Mouse (Mus musculus) c-Kit-negative CD71-positive TER-119-positive erythroid progenitor cells, embryonic 14.5 days (primary cell): ENCODE measurements around the gene H1foo.

Source experiments
- DNase-seq: peaks from one replicate; pipeline ENCODE4 v3.0.0-alpha.2; 2013; ENCODE audit warnings: low read depth, low spot score

Gene H1foo

DNA sequence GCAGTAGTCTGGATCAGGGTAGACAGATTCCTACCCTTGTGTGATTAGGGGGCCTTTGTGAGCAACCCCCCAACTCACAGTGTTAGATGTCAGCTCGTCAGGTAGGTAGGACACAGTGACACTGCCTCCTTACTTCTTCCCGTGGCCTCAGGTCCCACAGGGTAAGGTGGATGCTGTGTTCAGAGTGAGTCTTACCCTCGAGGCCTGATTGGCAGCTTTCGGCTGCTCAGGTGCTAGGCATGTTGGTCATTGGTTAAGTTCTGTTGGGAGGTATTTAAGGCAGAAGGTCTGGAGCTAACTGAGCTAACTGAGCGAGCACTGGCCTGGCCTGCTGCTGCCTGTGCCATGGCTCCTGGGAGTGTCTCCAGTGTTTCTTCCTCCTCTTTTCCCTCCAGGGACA, at the start of gene H1foo:
H1foo (plus strand) TSS at position 301 of the 400 bp plus-strand sequence.
- no peak for DNase-seq

DNA sequence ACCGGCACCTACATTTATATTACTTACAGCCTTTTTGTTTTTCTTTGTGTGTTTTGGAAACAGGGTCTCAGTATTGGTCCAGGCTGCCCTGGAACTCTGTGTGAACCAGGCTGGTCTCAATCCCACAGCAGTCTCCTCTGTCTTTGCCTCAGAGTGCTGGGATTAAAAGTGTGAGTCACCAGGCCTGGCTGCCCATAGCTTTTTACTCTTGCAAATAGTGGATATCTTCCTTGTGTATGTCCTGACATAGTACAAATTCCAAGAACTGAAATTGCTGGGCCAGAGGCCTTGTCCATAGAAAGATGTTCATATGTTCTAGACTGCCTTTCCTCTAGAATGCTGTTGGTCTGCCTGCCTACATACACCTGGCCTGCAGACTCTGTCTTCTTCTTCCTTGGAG, 48.4 kb upstream of the H1foo start:
- DNase-seq = no peak

DNA sequence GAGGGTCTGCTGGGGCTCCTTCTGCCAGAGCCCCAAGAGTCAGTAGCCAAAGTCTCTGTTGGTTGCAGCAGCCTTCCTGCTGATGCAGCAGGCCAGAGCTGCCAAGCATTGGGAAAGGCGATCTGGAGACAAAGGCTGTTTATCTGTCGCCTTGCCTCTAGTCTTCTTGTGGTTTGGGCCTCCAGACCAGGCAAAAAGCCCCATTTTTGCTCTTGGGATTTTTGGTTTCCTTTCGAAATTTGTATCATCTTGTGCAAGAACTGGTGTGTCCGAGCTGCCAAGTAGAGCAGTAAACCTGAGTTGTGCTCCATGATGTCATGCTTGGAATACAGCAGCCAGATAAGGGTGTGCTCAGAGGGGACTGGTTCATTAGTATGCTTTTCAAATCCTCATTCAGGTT, 47.6 kb upstream of the H1foo start:
- no peak for DNase-seq

DNA sequence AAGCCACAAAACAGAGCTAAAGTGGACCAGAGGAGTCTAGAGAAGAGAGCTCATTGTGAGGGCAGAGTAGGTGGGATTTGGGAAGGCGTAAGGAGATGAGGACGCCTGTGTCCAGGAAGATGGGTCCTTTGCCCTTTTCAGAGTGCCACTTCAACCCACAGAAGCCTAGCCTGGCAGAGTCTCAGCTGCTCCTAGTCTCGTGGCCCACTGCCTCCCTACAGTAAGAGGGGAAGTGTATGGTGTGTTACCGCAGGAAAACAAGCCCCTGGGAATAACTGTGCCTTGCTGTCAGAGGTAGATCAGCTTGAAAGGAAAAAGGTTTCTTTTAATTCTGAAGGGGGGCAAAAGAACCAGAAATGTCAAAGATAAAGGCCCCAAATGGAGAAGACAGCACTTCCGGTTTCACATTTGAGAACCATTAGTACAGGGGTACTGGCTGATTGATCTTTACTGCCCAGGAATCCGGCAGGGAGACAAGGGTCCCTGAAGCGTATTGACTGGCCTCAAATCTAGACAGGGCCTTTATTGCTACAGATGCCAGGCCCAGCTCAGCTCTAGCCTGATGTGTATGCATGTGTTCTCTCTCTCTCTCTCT, 46.7 kb upstream of the H1foo start:
- no peak for DNase-seq

DNA sequence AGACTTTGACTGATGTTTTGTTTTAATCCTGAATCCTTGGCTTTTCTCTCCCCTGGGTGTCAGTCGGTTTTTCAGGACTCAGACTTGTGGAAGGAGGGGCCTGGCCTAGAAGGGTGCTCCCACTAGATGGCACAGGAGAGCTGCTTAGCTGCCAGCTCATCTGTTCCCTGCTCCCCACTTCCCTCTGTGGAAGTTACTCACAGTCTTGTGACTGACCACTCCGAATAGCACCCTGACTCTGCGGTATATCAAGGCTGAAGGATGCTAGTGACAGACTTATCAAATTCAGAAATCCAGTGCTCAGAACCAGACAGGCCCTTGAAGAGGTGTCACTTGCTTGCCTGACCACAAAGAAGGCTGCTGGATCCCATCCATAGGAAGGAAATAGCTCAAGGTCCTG, 43.7 kb upstream of the H1foo start:
- no peak for DNase-seq

DNA sequence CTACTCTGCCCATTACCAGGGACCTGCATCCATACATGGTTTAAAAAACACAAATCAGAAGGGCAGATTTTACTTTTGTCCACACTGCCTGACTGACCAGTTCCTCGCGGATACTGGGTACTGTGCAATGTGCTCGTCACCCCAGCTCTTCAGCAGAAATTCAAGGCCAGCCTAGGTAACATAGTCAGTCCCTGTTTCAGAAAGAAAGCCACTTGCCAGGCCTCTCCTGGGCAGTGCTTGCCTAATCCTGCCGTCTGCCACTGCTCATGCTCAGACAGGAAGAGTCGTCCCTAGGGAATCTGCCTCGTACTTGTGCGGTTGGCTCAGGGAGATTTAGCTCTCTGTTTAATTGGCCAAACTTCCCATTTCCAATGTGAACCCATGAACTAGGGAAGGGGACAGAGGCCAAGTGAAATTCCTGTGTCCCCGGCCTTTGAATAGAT, 43.2 kb upstream of the H1foo start:
- no peak for DNase-seq

DNA sequence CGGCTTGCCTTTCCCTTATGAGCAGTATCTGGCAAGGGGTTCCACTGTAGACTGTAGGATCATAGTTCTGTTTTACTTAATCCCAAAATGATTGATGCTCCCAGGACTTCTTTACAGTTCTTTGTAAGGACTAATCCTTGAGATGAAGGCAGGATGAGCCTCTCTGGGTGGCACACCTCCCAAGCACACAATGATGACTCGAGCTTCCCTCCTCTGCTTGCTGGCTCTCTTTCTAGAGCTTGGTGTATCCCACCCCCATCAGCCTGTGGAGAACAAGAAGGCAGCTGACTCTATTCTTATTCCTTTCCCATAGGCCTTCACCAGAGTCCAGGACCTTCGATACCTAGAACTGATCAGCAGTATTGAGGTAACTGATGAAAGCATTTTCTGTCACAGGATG, 42.2 kb upstream of the H1foo start:
- no peak for DNase-seq

DNA sequence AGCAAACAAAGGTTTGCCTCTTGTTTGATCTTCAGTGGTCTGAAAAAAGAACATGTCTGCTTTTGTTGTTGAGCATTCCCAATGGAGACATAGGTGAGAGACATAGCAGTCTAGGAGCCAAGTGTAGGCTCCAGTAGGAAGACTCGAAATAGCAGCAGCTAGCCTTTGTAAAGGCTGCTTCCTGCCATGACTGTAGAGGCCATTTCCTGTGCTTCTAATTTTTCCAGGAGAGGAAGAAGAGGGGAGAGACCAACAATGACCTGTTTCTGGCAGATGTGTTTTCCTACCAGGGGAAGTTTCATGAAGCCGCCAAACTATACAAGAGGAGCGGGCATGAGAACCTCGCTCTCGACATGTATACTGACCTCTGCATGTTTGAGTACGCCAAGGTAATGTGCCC, 39.2 kb upstream of the H1foo start:
- DNase-seq = no peak

DNA sequence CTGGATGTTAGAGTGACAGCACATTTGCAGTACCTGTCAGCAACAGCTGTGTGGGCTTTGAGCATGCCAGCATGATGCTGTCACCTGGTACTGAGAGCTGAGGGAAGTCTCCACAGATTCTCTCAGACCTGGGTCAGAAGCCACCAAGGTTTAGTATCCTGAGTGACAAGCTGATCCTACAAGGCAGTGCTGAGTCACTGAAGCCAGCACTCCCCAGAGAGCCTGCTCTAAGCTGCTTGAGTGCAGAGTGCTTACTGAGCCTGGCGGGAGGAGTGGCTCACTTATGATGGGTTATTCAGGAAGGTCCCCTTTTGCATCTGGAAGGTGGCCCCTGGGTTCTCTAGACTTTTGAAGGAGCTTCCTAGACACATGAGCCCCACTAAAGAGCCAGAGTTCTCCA, 38.3 kb upstream of the H1foo start:
- DNase-seq = no peak

DNA sequence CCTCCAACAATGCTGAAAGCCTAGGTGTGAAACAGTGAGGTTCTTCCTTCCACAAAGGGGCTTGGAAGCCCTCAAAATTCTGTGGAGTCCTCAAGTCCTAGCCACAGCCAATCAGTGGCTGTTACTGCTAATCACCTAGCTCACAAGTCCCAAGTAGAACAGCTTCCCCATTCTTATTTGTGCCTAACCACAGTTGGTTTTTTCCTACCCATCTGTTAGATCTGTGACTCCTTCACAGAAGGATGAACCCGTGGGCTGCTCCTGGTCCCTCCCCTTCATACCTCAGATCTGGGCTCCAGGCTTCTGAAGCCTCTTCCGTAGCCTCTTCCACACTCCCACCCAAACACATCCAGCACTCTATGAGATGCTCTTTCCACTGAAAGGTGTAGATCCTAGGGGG, 37.9 kb upstream of the H1foo start:
- no peak for DNase-seq

DNA sequence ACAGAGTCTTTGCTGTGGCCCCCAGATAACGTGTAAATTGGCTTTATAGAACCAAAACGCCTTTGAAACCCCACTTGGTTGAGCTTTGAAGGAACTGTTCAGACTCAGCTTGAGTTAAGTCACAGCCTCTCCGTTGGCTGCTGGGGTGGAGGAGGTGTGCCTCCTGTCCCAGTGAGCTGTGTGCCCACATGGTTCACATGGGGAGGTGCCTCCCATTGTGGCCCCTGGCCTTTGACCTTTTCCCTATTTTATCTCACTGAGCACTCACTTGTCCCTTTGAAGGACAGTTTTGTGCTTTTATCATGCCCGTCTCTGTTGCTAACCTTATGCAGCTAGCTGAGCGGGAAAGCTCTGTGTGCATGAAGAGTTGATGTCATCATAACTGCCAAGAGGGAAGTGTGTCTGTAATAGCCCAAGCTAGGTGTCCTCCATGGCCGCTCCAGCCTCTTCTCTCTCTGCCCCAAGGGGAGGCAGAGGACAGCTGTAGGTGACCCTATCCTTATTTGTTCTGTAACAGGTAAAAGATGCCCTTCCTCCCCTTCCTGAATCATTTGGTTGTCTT, 36.2 kb upstream of the H1foo start:
- no peak for DNase-seq

DNA sequence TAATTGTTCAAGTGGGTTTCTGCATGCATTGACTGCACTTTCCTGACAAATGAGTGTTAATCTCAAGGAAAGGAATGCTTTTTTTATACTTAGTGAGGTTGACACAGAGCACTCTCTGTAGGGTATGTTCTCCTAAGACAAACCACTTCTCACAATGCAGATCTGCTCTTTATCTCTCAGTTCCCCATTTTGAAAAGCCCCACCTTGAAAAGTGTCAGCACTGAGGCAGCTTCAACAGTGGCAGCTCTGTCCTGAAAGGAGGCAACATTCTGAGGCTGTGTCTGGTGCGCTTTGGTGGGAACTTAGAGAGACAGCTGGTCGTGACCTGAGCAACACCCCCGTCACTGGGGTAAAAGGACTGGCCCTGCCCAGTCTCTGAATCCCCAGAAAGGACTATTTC, 35.7 kb upstream of the H1foo start:
- DNase-seq = no peak

DNA sequence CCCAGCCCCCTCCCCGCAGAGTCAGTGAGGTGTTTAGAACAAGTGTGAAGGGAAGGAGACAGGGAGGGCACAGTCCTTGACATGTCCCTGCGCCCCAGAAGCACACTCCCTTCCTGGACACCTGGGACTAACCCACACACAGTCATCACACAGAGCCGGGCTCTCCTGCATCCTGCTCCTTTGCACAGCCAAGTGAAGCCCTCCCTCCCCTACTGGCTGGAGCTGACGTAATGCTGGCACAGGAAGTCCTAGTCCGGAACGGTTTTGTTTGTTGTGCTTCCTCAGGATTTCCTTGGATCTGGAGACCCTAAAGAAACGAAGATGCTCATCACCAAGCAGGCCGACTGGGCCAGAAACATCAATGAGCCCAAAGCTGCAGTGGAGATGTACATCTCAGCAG, 34.8 kb upstream of the H1foo start:
- DNase-seq = no peak

DNA sequence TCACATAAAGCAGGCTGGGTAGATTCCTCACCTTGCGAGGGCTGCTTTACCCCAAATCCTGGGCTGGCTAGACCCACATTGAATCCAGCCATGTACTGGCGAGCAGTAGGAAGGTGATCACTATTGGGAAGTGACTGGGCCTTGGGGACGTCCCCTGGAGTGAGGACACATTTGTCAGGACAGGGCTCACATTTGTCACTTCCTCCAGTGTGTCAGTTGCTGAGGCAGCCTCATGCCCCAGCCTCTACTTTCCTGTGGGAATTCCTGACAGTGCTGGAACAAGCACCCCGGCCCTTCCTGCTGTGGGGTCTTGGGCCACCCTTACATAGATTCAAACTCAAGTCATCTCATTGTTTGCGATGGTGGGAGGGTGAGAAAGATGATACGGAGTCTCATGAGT, 33.0 kb upstream of the H1foo start:
- DNase-seq = no peak

DNA sequence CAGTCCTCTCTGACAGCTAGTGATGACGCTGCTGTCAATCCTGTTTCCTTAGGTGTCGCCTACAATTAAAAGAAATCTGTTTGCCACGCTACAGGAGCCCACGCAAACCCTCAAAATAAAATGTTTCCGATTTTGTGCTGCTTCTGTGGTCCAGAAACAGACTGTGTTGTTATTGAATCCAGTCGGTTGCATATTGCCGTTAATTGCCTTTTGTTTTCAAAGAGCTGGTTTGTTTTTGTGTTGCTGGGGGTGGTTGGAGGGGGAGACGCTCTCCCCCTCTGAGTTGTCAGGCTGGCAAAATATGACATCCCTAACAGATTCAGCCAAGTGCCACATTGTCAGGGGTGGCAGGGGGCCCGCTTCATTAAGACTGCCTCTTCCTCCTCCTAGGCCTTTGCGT, 31.3 kb upstream of the H1foo start:
- no peak for DNase-seq

DNA sequence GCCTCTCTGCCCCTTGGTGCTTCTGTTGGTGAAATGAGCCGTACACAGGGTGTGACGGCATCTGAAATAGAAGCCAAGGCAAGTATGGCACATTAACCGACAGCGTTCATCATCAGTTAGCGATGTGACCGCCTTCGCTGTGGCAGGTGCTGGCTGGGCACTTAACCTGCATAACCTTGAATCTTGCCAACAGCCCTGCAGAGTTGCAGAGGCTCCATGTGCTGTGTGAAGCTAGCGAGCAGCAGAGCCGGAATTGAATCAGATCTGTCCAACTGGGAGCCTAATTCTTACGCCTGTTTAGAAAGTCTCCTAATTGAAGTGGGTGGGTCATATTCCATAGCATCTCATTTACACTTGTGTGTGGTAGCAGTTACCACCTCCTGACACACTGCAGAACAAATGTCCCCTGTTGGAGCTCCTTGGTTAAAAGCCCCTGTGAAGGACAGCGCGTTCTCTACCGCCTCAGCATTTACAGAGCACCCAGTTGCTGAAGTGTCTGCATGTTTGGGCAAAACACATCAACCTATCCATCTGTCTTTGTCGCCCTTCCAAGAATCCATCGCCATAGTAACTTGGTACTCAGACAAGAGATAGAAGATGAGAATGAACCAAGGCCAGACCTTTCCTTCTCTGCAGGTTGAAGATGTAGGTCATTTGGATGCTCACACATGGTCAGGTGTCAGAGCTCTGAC, 30.1 kb upstream of the H1foo start:
- no peak for DNase-seq

DNA sequence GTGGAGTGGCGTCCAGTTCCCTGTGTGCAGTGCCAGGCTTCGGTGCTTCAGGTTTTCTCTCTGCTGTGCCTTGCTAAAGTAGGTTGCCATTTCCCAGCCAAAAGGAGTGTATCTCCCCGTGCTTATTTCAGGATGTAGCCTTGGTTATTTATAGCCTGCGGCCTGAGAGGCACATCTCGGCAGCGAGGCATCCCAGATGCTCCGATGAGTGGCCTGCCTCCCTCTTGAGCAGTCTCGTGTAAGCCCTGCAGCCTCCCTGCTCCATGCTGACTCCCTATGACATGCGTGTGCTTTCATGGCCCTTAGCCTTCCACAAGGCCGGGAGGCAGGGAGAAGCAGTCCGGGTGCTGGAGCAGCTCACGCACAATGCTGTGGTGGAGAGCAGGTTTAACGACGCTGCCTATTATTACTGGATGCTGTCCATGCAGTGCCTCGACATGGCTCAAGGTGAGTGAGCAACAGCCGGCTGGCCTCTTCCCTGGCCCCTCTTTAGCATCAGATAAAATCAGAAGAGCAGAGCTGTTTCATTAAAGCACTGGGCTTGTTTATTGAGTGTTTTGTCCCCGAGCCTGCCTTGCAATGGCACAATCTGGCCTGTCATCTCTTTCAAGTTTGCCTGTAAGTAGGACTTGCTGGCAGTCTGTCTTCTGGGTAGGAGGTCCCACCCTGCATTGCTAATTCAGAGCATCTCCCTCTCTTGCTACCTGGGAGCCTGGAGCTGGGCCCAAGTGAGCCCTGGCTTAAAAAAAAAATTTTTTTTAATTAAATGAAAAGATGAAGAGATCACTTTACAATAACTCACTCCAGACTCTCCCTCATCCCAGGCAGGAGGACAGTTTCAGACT, 28.9 kb upstream of the H1foo start:
- DNase-seq = no peak

DNA sequence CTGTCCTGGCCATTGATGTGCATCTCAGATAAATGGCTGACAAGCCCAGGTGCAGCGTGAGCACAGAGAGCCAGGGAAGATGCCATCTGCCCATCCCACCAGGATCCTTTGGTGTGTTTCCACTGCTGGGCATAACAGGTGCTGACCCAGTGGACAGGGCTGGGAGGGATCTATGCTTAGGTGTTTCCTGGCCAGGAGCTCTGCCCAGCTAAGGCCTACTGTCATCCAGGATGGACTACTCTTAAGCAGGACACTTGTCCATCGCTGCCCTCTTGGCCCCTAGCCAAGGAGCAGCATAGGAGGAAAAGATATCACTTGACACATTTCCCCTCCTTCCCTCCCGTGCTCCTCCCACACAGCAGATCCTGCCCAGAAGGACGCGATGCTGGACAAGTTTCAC, 28.1 kb upstream of the H1foo start:
- no peak for DNase-seq

DNA sequence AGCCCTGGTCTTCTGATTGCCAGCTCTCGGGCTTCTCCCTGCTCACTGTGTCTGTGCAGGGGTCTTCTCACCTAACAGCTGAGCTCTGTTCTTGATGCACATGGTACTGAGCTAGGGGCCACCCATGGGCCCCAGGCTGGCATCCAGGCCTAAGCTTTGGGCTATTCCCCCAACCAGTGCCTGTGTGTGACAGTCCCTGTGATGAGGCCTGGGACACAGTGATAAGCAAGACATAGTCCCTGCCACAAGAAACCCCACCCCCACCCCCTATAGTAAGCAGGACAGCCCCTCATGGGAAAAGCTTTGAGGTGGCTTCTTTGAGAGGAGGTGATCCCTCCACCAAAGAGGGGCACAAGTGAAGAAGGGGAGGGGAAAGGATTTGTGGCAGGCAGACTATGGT, 26.1 kb upstream of the H1foo start:
- DNase-seq = no peak

DNA sequence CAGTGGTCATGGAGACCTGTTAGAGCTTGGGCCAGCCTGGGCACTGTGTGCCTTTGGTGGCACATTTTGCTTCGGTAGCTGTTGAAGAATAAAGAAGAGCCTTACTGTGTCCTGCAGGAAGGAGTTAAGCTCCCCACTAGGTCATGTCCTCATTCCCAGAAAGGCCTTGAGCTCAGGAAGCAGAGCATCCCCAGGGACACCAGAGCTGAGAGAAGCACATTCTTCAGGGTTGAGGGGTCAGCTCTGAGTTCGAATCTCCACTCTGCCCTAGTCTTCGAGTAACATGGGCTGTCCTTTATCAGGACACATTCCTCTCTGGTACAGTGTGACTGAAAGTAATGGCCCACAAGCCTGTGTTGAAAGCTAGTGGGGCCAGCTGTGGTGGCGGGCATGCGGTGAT, 24.9 kb upstream of the H1foo start:
- DNase-seq = no peak

DNA sequence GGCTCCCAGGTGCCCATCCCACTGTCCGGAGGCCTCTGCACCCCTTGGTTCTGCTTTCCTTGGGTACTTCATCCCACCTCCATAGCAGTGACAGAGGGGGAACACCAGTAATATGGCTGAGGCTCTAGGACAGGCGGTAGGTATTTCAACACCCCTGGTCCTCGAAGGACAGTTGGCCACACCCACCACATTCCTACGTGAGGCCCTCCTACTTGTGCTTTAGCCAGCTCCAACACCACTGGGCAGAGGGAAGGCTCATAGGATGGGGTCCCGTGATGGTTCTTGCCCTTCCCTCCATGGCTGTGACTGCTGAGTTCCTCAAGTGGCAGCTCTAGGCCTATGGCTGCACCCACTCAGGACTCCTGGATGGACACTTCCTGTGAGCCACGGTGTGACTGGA, 19.9 kb upstream of the H1foo start:
- DNase-seq = no peak

DNA sequence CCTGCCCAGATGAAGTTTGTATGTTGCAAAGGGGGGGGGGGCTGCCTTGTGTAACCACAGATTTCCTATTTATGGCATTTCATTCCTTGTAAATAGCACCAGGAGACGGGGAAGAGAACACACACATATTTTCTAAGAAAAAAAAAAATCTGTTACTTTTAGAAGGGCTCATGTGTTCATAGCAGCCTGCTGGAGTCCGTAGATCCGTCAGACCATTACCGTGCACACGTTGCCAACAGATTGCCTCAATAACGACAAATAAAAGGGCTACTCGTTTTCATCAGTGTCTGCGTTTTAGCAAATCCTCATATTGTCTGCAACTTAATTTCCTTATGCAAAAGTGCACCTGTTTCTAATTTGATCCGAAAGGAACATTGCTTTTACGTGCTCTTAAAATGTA, 18.3 kb upstream of the H1foo start:
- no peak for DNase-seq
